In genomic region chr17:46781876-46782275, GRCm38 (mm10) we compare ENCODE assay signal across 8 mouse cellular contexts. TPM values are rescaled to one million over a fixed set of nuclear protein-coding genes. Genes with fewer than 3 reads are reported as not detected.
DNase-seq lines count a peak whose midpoint lies in the region; ATAC-seq and TF ChIP-seq lines count a peak whose summit lies in the region.

No protein-coding gene starts in this region.

- no peak for DNase-seq in heart, postnatal 14 days
- DNase-seq in hindbrain, embryonic 11.5 days (ENCODE audit: low spot score): no peak
- no peak for DNase-seq in cerebellum, adult 8-10 months
- DNase-seq in urinary bladder, postnatal 25 days (ENCODE audit: low spot score): no peak
- DNase-seq in cerebellum, postnatal 4 days (ENCODE audit: low spot score in 2 of 2): no peak

- H3K36me3 ChIP-seq in heart, embryonic 11.5 days (ENCODE audit: control insufficient read depth, insufficient read depth, low read length): peaks cover 31% of the 10 kb centered on the region
- peaks cover 44% of the 10 kb centered on the region for H3K36me3 ChIP-seq in ES-Bruce4 (ENCODE audit: control insufficient read depth, insufficient read depth, low read length, poor library complexity, severe bottlenecking)
- H3K36me3 ChIP-seq in hindbrain, embryonic 11.5 days (ENCODE audit: control insufficient read depth, insufficient read depth, low read length): peaks cover 10% of the 10 kb centered on the region; the same call in 1 of the 2 replicates
- peaks cover 32% of the 10 kb centered on the region for H3K36me3 ChIP-seq in liver, embryonic 16.5 days (ENCODE audit: control insufficient read depth, insufficient read depth)

- no peak for ATAC-seq in heart, embryonic 11.5 days (replicated peaks; ENCODE audit: insufficient number of reproducible peaks, low FRiP score, low TSS enrichment)
- ATAC-seq in hindbrain, embryonic 11.5 days (ENCODE audit: low FRiP score): peak; percentile 31
- no peak for ATAC-seq in liver, embryonic 16.5 days (ENCODE audit: low read depth)

- H3K9ac ChIP-seq in heart, embryonic 11.5 days (ENCODE audit: low read depth, low read length): peak overlapping the region; percentile 88
- peak overlapping the region; percentile 88 for H3K9ac ChIP-seq in ES-Bruce4 (ENCODE audit: low read depth, poor library complexity, severe bottlenecking)
- peak overlapping the region; percentile 80 for H3K9ac ChIP-seq in hindbrain, embryonic 11.5 days (ENCODE audit: low read depth, low read length)
- peak overlapping the region; percentile 74 for H3K9ac ChIP-seq in liver, embryonic 16.5 days (ENCODE audit: low read depth, low read length)

- intact Hi-C loops in heart, postnatal 14 days (cut with DNase I): loop anchor here (5.0 kb wide), 1 partner anchor 75 kb away; the partner anchor contains the start of gene Bicral

- peak overlapping the region; percentile 77 for H3K4me3 ChIP-seq in heart, embryonic 11.5 days (ENCODE audit: low read depth, low read length)
- peak overlapping the region; percentile 98 for H3K4me3 ChIP-seq in ES-Bruce4 (ENCODE audit: low read depth, low read length)
- H3K4me3 ChIP-seq in hindbrain, embryonic 11.5 days (ENCODE audit: low read depth, low read length): peak overlapping the region; percentile 62
- peak overlapping the region; percentile 68 for H3K4me3 ChIP-seq in liver, embryonic 16.5 days (ENCODE audit: low read depth, low read length)

- 5% methylated on average over 11 of the region's 11 CpGs for WGBS in heart, embryonic 11.5 days (ENCODE audit: insufficient replicate concordance)
- 9% methylated on average over 11 of the region's 11 CpGs for WGBS in hindbrain, embryonic 11.5 days
- WGBS in liver, embryonic 16.5 days (ENCODE audit: insufficient replicate concordance): 2% methylated on average over 11 of the region's 11 CpGs

- no peak for TF ChIP-seq POLR2A in ES-Bruce4 (IDR thresholded peaks at IDR 0.05; ENCODE audit: insufficient read depth, low read length)

- H3K27me3 ChIP-seq in heart, embryonic 11.5 days (ENCODE audit: control insufficient read depth, insufficient read depth, low read length): no peaks in the 10 kb centered on the region
- H3K27me3 ChIP-seq in ES-Bruce4 (ENCODE audit: control insufficient read depth, insufficient read depth, low read length, poor library complexity, severe bottlenecking): no peaks in the 10 kb centered on the region
- H3K27me3 ChIP-seq in hindbrain, embryonic 11.5 days (ENCODE audit: control insufficient read depth, insufficient read depth, low read length): no peaks in the 10 kb centered on the region
- H3K27me3 ChIP-seq in liver, embryonic 16.5 days (ENCODE audit: control insufficient read depth, insufficient read depth, low read depth, low read length): no peaks in the 10 kb centered on the region

- no peaks in the 10 kb centered on the region for H3K9me3 ChIP-seq in heart, embryonic 11.5 days (replicated peaks; ENCODE audit: control insufficient read depth, low read length)
- no peaks in the 10 kb centered on the region for H3K9me3 ChIP-seq in ES-Bruce4 (replicated peaks; ENCODE audit: control insufficient read depth, insufficient read depth, low read length, poor library complexity, severe bottlenecking)
- no peaks in the 10 kb centered on the region for H3K9me3 ChIP-seq in hindbrain, embryonic 11.5 days (ENCODE audit: control insufficient read depth, low read length)
- no peaks in the 10 kb centered on the region for H3K9me3 ChIP-seq in liver, embryonic 16.5 days (replicated peaks; ENCODE audit: control insufficient read depth, low read length)

- no peak for TF ChIP-seq EP300 in ES-Bruce4 (IDR thresholded peaks at IDR 0.05; ENCODE audit: insufficient read depth, low read depth, low read length)

- H3K4me1 ChIP-seq in heart, embryonic 11.5 days (ENCODE audit: control insufficient read depth, insufficient read depth, low read length): no peaks in the 10 kb centered on the region
- H3K4me1 ChIP-seq in ES-Bruce4 (ENCODE audit: control insufficient read depth, insufficient read depth, low read length): peaks cover 2% of the 10 kb centered on the region
- no peaks in the 10 kb centered on the region for H3K4me1 ChIP-seq in hindbrain, embryonic 11.5 days (replicated peaks; ENCODE audit: control insufficient read depth, insufficient read depth, low read length)
- H3K4me1 ChIP-seq in liver, embryonic 16.5 days (ENCODE audit: control insufficient read depth, low read depth, low read length): peaks cover 20% of the 10 kb centered on the region

- no peak for TF ChIP-seq CTCF in ES-Bruce4 (IDR thresholded peaks at IDR 0.05; ENCODE audit: low read depth, low read length)

- peak overlapping the region; percentile 69 for H3K4me2 ChIP-seq in heart, embryonic 11.5 days
- H3K4me2 ChIP-seq in hindbrain, embryonic 11.5 days (replicated peaks; ENCODE audit: low read depth, low read length): peak overlapping the region; percentile 58
- peak overlapping the region; percentile 77 for H3K4me2 ChIP-seq in liver, embryonic 16.5 days (ENCODE audit: low read depth, low read length)

- peak overlapping the region; percentile 85 for H3K27ac ChIP-seq in heart, embryonic 11.5 days (ENCODE audit: low read depth, low read length)
- H3K27ac ChIP-seq in ES-Bruce4 (ENCODE audit: insufficient read depth, low read length): peak overlapping the region; percentile 49
- peak overlapping the region; percentile 91 for H3K27ac ChIP-seq in hindbrain, embryonic 11.5 days (ENCODE audit: low read depth, low read length)
- H3K27ac ChIP-seq in liver, embryonic 16.5 days (ENCODE audit: low read length): peak overlapping the region; percentile 79

RNA-seq across cellular contexts. Expression of gene Rpl7l1, which starts 0.6 kb away (rescaled TPM):
- 115 and 116 TPM in 2 replicates for polyA plus RNA-seq in heart, embryonic 11.5 days (2014; fragmentation: Nextera tagmentation; extraction: Ambion mirVana)
- 10 to 100 TPM; 51.2 to 59.5 TPM for total RNA-seq in heart, postnatal 14 days (2021)
- 167 and 196 TPM in 2 replicates for polyA plus RNA-seq in ES-Bruce4 (2011; ENCODE audit: insufficient read depth, insufficient read length, low read depth, missing spikeins)
- 149 and 155 TPM in 2 replicates for polyA plus RNA-seq in hindbrain, embryonic 11.5 days (2014; fragmentation: Nextera tagmentation; extraction: Ambion mirVana)
- 68.9 and 72.2 TPM in 2 replicates for polyA plus RNA-seq in liver, embryonic 16.5 days (2015; fragmentation: Nextera tagmentation; extraction: Ambion mirVana)

RNA-seq across cellular contexts. Expression of gene 2310039H08Rik, which starts 9.4 kb away (rescaled TPM):
- polyA plus RNA-seq in heart, embryonic 11.5 days (2014; fragmentation: Nextera tagmentation; extraction: Ambion mirVana): 43.9 and 45.3 TPM in 2 replicates
- total RNA-seq in heart, postnatal 14 days (2021): 10 to 100 TPM; 21.0 to 23.3 TPM
- polyA plus RNA-seq in ES-Bruce4 (2011; ENCODE audit: insufficient read depth, insufficient read length, low read depth, missing spikeins): 6.7 and 7.2 TPM in 2 replicates
- 48.4 and 49.2 TPM in 2 replicates for polyA plus RNA-seq in hindbrain, embryonic 11.5 days (2014; fragmentation: Nextera tagmentation; extraction: Ambion mirVana)
- polyA plus RNA-seq in liver, embryonic 16.5 days (2015; fragmentation: Nextera tagmentation; extraction: Ambion mirVana): 56.1 and 56.6 TPM in 2 replicates

RNA-seq across cellular contexts. Expression of gene Ptcra, which starts 18.4 kb away (rescaled TPM):
- 0.24 and 0.34 TPM in 2 replicates for polyA plus RNA-seq in heart, embryonic 11.5 days (2014; fragmentation: Nextera tagmentation; extraction: Ambion mirVana)
- under 1 TPM in 1 of 2 experiments, not detected in 1; 0.78 TPM for total RNA-seq in heart, postnatal 14 days (2021)
- polyA plus RNA-seq in ES-Bruce4 (2011; ENCODE audit: insufficient read depth, insufficient read length, low read depth, missing spikeins): 1.1 and 1.7 TPM in 2 replicates
- polyA plus RNA-seq in hindbrain, embryonic 11.5 days (2014; fragmentation: Nextera tagmentation; extraction: Ambion mirVana): 0.34 and 0.53 TPM in 2 replicates
- polyA plus RNA-seq in liver, embryonic 16.5 days (2015; fragmentation: Nextera tagmentation; extraction: Ambion mirVana): 0.13 and 0.16 TPM in 2 replicates

RNA-seq across cellular contexts. Expression of gene Cnpy3, which starts 29.9 kb away (rescaled TPM):
- 46.5 and 51.9 TPM in 2 replicates for polyA plus RNA-seq in heart, embryonic 11.5 days (2014; fragmentation: Nextera tagmentation; extraction: Ambion mirVana)
- total RNA-seq in heart, postnatal 14 days (2021): 10 to 100 TPM; 18.7 to 19.4 TPM
- polyA plus RNA-seq in ES-Bruce4 (2011; ENCODE audit: insufficient read depth, insufficient read length, low read depth, missing spikeins): 31.2 and 37.2 TPM in 2 replicates
- polyA plus RNA-seq in hindbrain, embryonic 11.5 days (2014; fragmentation: Nextera tagmentation; extraction: Ambion mirVana): 53.4 and 53.9 TPM in 2 replicates
- polyA plus RNA-seq in liver, embryonic 16.5 days (2015; fragmentation: Nextera tagmentation; extraction: Ambion mirVana): 24.7 TPM in 2 replicates

RNA-seq across cellular contexts. Expression of gene Gnmt, which starts 52.9 kb away (rescaled TPM):
- polyA plus RNA-seq in heart, embryonic 11.5 days (2014; fragmentation: Nextera tagmentation; extraction: Ambion mirVana): 0.61 and 1.0 TPM in 2 replicates
- under 1 TPM; 0.26 to 0.41 TPM for total RNA-seq in heart, postnatal 14 days (2021)
- polyA plus RNA-seq in ES-Bruce4 (2011; ENCODE audit: insufficient read depth, insufficient read length, low read depth, missing spikeins): 3.9 and 4.1 TPM in 2 replicates
- polyA plus RNA-seq in hindbrain, embryonic 11.5 days (2014; fragmentation: Nextera tagmentation; extraction: Ambion mirVana): 0.40 and 0.48 TPM in 2 replicates
- 112 and 152 TPM in 2 replicates for polyA plus RNA-seq in liver, embryonic 16.5 days (2015; fragmentation: Nextera tagmentation; extraction: Ambion mirVana)
